Mouse (Mus musculus): Measurements from ENCODE around the gene Cstf3.

- no peak for TF ChIP-seq CTCF (IDR thresholded peaks at IDR 0.05)
- no peak for TF ChIP-seq POLR2A (IDR thresholded peaks at IDR 0.05; ENCODE audit: insufficient read depth, low read depth, low read length)
These were observed 122.1 kb downstream of the Cstf3 start for GRCm38 (mm10) chr2:104712486-104712809.
